Mouse (Mus musculus): Measurements from ENCODE around the gene Ndfip2. TPM values are rescaled to one million over a fixed set of nuclear protein-coding genes. Genes with fewer than 3 reads are reported as not detected.
A peak's percentile ranks its signal among the peaks of the same experiment; 100 is the strongest.

The Ndfip2 gene
- polyA plus RNA-seq, 2 experiments, result 12.9 to 19.1 TPM

DNA sequence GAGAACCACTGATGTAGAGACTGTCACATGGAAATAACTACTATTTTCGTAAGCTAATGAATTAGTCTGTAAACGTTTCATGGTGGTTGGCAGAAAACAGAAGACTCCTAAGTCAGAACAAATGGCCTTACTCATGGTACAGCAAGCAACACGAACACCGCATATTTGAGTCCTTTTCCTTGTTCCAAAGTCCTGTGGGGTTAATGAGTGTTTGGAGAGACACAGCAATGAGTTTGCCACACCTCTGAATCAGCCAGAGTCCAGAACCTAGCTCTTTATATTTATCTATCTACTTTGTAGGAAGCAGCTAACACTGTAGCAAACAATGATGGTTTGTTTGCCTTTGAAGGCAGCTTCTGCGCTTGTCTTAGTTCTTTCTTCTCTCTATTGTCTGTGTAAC lies 4.5 kb downstream of the Ndfip2 start:
- 65% methylated on average over 5 of the region's 5 CpGs for WGBS (ENCODE audit: insufficient replicate concordance)
- no peaks in the 10 kb centered on the region for H3K36me3 ChIP-seq (replicated peaks; ENCODE audit: control insufficient read depth, insufficient read depth, low read depth)
- ATAC-seq (ENCODE audit: insufficient read depth), result no peak
- H3K4me3 ChIP-seq (ENCODE audit: insufficient read depth in 1 of 2, low read depth in 2 of 2, low read length in 2 of 2), result no peak overlapping the region
- DNase-seq (ENCODE audit: low read depth in 3 of 3, low spot score in 3 of 3), result peak in 1 of 3 experiments; percentile 9
- H3K9me3 ChIP-seq (ENCODE audit: control insufficient read depth, low read length), result no peaks in the 10 kb centered on the region
- no peak overlapping the region for H3K4me2 ChIP-seq (ENCODE audit: low read depth)
- H3K4me1 ChIP-seq (replicated peaks; ENCODE audit: control insufficient read depth in 2 of 2, insufficient read depth in 2 of 2, low read length in 1 of 2), result peaks cover 5 to 7% of the 10 kb centered on the region in 2 experiments; a peak in 3 of 4 replicates
- H3K27ac ChIP-seq, result no peak overlapping the region
- H3K9ac ChIP-seq (replicated peaks), result no peak overlapping the region
- H3K27me3 ChIP-seq (ENCODE audit: control insufficient read depth, insufficient read depth, low read length), result no peaks in the 10 kb centered on the region
- no peak for TF ChIP-seq EP300 (IDR thresholded peaks at IDR 0.05; ENCODE audit: low read depth)
- no peak for TF ChIP-seq CTCF (IDR thresholded peaks at IDR 0.05; ENCODE audit: low read depth)

DNA sequence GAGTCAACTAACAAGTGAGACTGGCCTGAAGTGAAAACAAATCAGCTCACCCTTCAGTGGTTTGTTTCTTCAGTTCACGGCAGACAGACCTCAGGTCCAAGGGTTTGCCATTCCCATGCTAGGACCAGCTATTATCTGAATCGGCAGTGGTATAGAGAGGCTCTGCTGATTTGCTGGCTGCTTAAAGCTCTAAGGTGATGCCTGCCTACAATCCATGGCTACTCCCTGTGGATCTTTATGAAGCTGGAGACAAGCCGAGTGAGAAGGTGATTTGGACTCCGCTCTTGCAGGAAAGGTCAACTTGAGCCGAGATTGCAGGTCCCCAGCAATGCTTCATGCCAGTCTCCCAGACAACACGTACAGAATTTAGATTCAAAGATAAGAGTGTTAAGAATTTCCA lies 8.7 kb downstream of the Ndfip2 start:
- Histone ChIP-seq H3K27ac (no peak overlapping the region), H3K9me3 (ENCODE audit: control insufficient read depth, low read length) (no peaks in the 10 kb centered on the region), H3K36me3 (replicated peaks; ENCODE audit: control insufficient read depth, insufficient read depth, low read depth) (no peaks in the 10 kb centered on the region), H3K27me3 (ENCODE audit: control insufficient read depth, insufficient read depth, low read length) (no peaks in the 10 kb centered on the region), H3K4me3 (ENCODE audit: insufficient read depth in 1 of 2, low read depth in 2 of 2, low read length in 2 of 2) (no peak overlapping the region), H3K9ac (replicated peaks) (no peak overlapping the region), H3K4me2 (ENCODE audit: low read depth) (no peak overlapping the region), H3K4me1 (replicated peaks; ENCODE audit: control insufficient read depth in 2 of 2, insufficient read depth in 2 of 2, low read length in 1 of 2) (peaks cover 0 to 5% of the 10 kb centered on the region in 2 experiments; a peak in 2 of 4 replicates)
- WGBS (ENCODE audit: insufficient replicate concordance), result 53% methylated on average over 6 of the region's 6 CpGs
- ATAC-seq (ENCODE audit: insufficient read depth) (no peak), DNase-seq (ENCODE audit: low read depth in 3 of 3, low spot score in 3 of 3) (no peak)
- TF ChIP-seq CTCF (IDR thresholded peaks at IDR 0.05; ENCODE audit: low read depth), result no peak
- TF ChIP-seq EP300 (IDR thresholded peaks at IDR 0.05; ENCODE audit: low read depth), result no peak

DNA sequence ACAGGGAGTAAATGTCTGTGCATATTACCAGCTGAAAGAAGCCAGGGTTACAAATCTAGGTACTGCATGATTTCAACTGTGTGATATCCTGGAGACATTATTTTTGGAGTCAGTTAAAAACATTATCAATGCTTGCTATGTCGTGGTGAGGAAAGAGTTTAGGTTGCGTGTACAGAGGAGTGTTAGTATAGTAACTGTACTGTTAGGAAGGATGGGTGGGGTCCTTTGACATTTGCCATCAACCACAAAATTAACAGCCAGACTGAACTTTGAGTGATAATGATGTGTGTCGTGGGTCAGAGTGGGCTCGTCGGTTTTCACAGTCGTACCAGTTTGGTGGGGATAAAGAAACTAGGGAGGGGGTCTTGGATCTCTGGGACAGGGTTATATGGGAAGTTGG lies 13.7 kb downstream of the Ndfip2 start:
- no peaks in the 10 kb centered on the region for H3K9me3 ChIP-seq (ENCODE audit: control insufficient read depth, low read length)
- H3K4me3 ChIP-seq (ENCODE audit: insufficient read depth in 1 of 2, low read depth in 2 of 2, low read length in 2 of 2), result no peak overlapping the region
- H3K9ac ChIP-seq (replicated peaks), result no peak overlapping the region
- no peak overlapping the region for H3K4me2 ChIP-seq (ENCODE audit: low read depth)
- H3K36me3 ChIP-seq (replicated peaks; ENCODE audit: control insufficient read depth, insufficient read depth, low read depth), result no peaks in the 10 kb centered on the region
- ATAC-seq (ENCODE audit: insufficient read depth), result no peak
- TF ChIP-seq EP300 (IDR thresholded peaks at IDR 0.05; ENCODE audit: low read depth) (no peak), CTCF (IDR thresholded peaks at IDR 0.05; ENCODE audit: low read depth) (no peak)
- no peak for DNase-seq (ENCODE audit: low read depth in 3 of 3, low spot score in 3 of 3)
- no peak overlapping the region for H3K27ac ChIP-seq
- 10% methylated on average over 6 of the region's 6 CpGs for WGBS (ENCODE audit: insufficient replicate concordance)
- peaks cover 0 to 6% of the 10 kb centered on the region in 2 experiments; a peak in 2 of 4 replicates for H3K4me1 ChIP-seq (replicated peaks; ENCODE audit: control insufficient read depth in 2 of 2, insufficient read depth in 2 of 2, low read length in 1 of 2)
- H3K27me3 ChIP-seq (ENCODE audit: control insufficient read depth, insufficient read depth, low read length), result no peaks in the 10 kb centered on the region

DNA sequence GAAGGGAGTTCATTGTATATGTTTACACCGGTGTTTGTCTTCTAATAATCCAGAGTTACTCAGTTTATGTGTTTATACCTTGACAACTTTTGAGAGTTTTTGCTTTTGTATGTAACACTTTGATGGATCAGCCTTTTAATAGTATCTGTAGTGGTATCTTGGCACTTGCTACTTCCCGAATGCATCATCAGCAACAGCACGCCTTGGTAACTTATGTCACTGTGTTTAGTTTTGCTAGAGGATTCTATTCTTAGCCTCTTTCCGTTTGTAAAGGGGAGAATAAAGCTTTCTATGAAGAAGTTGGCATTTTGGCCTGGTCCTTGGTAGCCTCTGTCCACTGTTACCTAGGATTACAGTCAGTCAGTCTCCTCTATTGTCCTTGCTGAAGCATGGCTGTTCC lies 14.2 kb downstream of the Ndfip2 start:
- Histone ChIP-seq H3K27me3 (ENCODE audit: control insufficient read depth, insufficient read depth, low read length) (no peaks in the 10 kb centered on the region), H3K9ac (replicated peaks) (no peak overlapping the region), H3K27ac (no peak overlapping the region), H3K9me3 (ENCODE audit: control insufficient read depth, low read length) (no peaks in the 10 kb centered on the region), H3K4me1 (replicated peaks; ENCODE audit: control insufficient read depth in 2 of 2, insufficient read depth in 2 of 2, low read length in 1 of 2) (peaks cover 0 to 4% of the 10 kb centered on the region in 2 experiments; a peak in 1 of 4 replicates), H3K36me3 (replicated peaks; ENCODE audit: control insufficient read depth, insufficient read depth, low read depth) (no peaks in the 10 kb centered on the region), H3K4me2 (ENCODE audit: low read depth) (no peak overlapping the region), H3K4me3 (ENCODE audit: insufficient read depth in 1 of 2, low read depth in 2 of 2, low read length in 2 of 2) (no peak overlapping the region)
- TF ChIP-seq EP300 (IDR thresholded peaks at IDR 0.05; ENCODE audit: low read depth) (no peak), CTCF (IDR thresholded peaks at IDR 0.05; ENCODE audit: low read depth) (no peak)
- no peak for DNase-seq (ENCODE audit: low read depth in 3 of 3, low spot score in 3 of 3)
- ATAC-seq (ENCODE audit: insufficient read depth), result no peak
- 47% methylated on average over 4 of the region's 4 CpGs for WGBS (ENCODE audit: insufficient replicate concordance)

DNA sequence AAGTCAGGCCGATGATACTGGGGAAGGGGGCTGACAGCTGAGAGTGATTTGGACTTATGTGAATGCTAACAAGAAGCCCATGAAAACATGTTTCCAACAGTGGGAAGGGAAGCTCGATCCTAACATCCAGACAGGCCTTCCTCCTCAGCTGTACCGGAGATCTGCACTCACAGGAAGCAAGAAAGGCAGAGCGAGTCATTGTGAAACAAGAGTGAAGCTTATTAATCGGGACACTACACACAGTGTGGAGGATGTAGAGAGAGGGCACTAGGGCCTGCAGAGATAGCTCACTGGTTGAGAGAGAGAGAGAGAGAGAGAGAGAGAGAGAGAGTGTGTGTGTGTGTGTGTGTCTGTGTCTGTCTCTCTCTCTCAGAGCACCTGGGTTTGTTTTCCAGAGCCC lies 16.8 kb downstream of the Ndfip2 start:
- 50% methylated on average over 5 of the region's 5 CpGs for WGBS (ENCODE audit: insufficient replicate concordance)
- DNase-seq (ENCODE audit: low read depth in 3 of 3, low spot score in 3 of 3), result no peak

More for the DNA sequence above, 16.8 kb downstream of the Ndfip2 start:
- no peak for ATAC-seq (ENCODE audit: insufficient read depth)
- peaks cover 0 to 4% of the 10 kb centered on the region in 2 experiments; a peak in 1 of 4 replicates for H3K4me1 ChIP-seq (replicated peaks; ENCODE audit: control insufficient read depth in 2 of 2, insufficient read depth in 2 of 2, low read length in 1 of 2)
- no peaks in the 10 kb centered on the region for H3K36me3 ChIP-seq (replicated peaks; ENCODE audit: control insufficient read depth, insufficient read depth, low read depth)
- no peaks in the 10 kb centered on the region for H3K9me3 ChIP-seq (ENCODE audit: control insufficient read depth, low read length)
- no peak for TF ChIP-seq EP300 (IDR thresholded peaks at IDR 0.05; ENCODE audit: low read depth)
- TF ChIP-seq CTCF (IDR thresholded peaks at IDR 0.05; ENCODE audit: low read depth), result no peak
- no peak overlapping the region for H3K9ac ChIP-seq (replicated peaks)
- no peak overlapping the region for H3K27ac ChIP-seq
- H3K4me3 ChIP-seq (ENCODE audit: insufficient read depth in 1 of 2, low read depth in 2 of 2, low read length in 2 of 2), result no peak overlapping the region
- H3K4me2 ChIP-seq (ENCODE audit: low read depth), result no peak overlapping the region
- no peaks in the 10 kb centered on the region for H3K27me3 ChIP-seq (ENCODE audit: control insufficient read depth, insufficient read depth, low read length)

All from liver, embryonic 14.5 days (tissue).